Mouse (Mus musculus) forebrain, embryonic 11.5 days (tissue): Measurements from ENCODE around the gene Mrps18b. TPM values are rescaled to one million over a fixed set of nuclear protein-coding genes. Genes with fewer than 3 reads are reported as not detected.
"Not testable (repeated sequence)": the region's sequence is repeated elsewhere in the genome, so short reads cannot be mapped to it uniquely, and the experiment has no call there.

Experiments used
- ATAC-seq: fragments of 200-750 bp; cut with Nextera tagmentation; replicated peaks from 2 replicates; pipeline ENCODE4 v1.8.0; 2017; ENCODE audit warnings: moderate TSS enrichment; ENCODE audit not compliant: low FRiP score
- DNase-seq: peaks from one replicate; pipeline ENCODE4 v3.0.0-alpha.2; 2017; ENCODE audit warnings: low spot score
- H3K27ac ChIP-seq: fragments of 300-500 bp; sonication (generic); 2 replicates; pipeline ENCODE4 v1.5.1; 2014; ENCODE audit warnings: low read depth, low read length
- H3K27me3 ChIP-seq: fragments of 300-500 bp; sonication (generic); 2 replicates; pipeline ENCODE4 v1.6.1; 2014; ENCODE audit warnings: mild to moderate bottlenecking, low read length, mixed read lengths; ENCODE audit not compliant: control insufficient read depth, insufficient read depth
- H3K36me3 ChIP-seq: fragments of 300-500 bp; sonication (generic); 2 replicates; pipeline ENCODE4 v1.6.1; 2014; ENCODE audit warnings: mild to moderate bottlenecking, low read length, moderate library complexity, mixed read lengths; ENCODE audit not compliant: control insufficient read depth, insufficient read depth
- H3K4me1 ChIP-seq: fragments of 300-500 bp; sonication (generic); replicated peaks from 2 replicates; pipeline ENCODE4 v1.6.1; 2014; ENCODE audit warnings: low read length, mixed read lengths; ENCODE audit not compliant: control insufficient read depth, insufficient read depth
- H3K4me2 ChIP-seq: fragments of 300-500 bp; sonication (generic); 2 replicates; pipeline ENCODE4 v1.6.1; 2014; ENCODE audit warnings: low read depth, mild to moderate bottlenecking, low read length, moderate library complexity, mixed read lengths; ENCODE audit not compliant: severe bottlenecking
- H3K4me3 ChIP-seq: fragments of 300-500 bp; sonication (generic); 2 replicates; pipeline ENCODE4 v1.5.1; 2014; ENCODE audit warnings: low read depth, low read length
- H3K9ac ChIP-seq: fragments of 300-500 bp; sonication (generic); 2 replicates; pipeline ENCODE4 v1.6.1; 2014; ENCODE audit warnings: low read length
- H3K9me3 ChIP-seq: fragments of 300-500 bp; sonication (generic); 2 replicates; pipeline ENCODE4 v1.6.1; 2016; ENCODE audit warnings: low read length, mixed read lengths; ENCODE audit not compliant: control insufficient read depth
- WGBS: fragments of 180-500 bp; shearing (Covaris S2); extraction: QIAGEN DNeasy Blood & Tissue Kit; methylation state at CpG from one replicate; pipeline ENCODE4 v1.1.7; 2014; 5-methylcytosine and 5-hydroxymethylcytosine counted together
- polyA plus RNA-seq: library from polyadenylated mRNA; unstranded; fragments of >200 nt; fragmentation: Nextera tagmentation; extraction: Ambion mirVana; gene quantifications from 2 replicates; pipeline ENCODE4 v1.2.1, GENCODE M21; 2014

Mrps18b gene
- polyA plus RNA-seq, 1 experiment from 2014 or later, result 66.8 TPM

DNA sequence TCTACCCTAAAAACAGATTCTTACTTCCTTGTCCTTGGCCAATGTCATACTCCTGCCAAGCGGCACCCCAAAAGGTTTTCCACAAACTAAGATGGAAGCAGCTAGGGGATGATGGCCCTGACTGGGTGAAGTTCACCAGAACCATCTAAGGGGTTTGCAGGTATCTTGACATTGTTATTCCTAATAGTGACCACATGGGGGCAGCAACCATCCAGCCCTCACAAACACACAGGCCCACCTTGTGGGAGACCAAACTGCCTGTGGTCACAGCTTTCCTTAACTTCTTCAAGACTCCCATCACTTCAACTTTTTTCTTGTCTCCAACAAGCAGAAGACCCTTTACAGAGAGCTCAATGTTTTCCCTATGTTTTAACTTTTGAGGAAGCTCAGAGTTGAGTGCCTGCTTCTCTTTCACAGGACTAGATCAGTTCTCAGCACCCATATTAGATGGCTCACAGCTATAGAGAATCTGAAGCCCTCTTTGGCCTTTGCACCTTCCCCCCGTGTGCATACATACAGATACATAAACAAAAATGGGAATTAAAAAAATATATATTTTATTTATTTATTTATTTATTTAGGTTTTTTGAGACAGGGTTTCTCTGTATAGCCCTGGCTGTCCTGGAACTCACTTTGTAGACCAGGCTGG, 21.6 kb upstream of the Mrps18b start:
- WGBS, result 53% methylated on average over 2 of the region's 2 CpGs
- Histone ChIP-seq H3K4me3 (no peak overlapping the region), H3K4me1 (no peaks in the 10 kb centered on the region), H3K9ac (no peak overlapping the region), H3K36me3 (no peaks in the 10 kb centered on the region), H3K27me3 (no peaks in the 10 kb centered on the region), H3K4me2 (no peak overlapping the region), H3K9me3 (no peaks in the 10 kb centered on the region), H3K27ac (no peak overlapping the region)
- ATAC-seq (0 out of 2 replicates have a peak, but pooled peaks have one; percentile 36), DNase-seq (peak; percentile 77)

DNA sequence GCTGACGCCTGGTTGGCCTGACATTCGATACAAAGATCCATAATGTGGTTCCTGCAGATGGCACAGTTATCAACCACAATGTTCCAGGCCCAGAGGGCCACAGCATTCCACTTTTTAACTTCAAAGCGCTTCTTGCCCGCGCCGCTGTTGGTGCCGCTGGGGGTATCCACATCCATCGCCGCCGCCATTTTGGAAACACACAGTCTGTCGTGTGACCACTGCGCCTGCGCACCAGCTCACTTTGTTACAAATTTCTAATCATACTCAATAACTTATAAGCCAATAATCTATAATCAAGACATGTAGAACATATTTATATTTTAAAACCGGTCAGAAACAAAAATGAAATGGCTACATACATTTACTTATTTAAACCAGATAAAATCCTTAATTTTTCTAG, 19.6 kb upstream of the Mrps18b start:
- H3K9ac ChIP-seq, H3K4me3 ChIP-seq, ATAC-seq, H3K4me2 ChIP-seq, H3K27ac ChIP-seq, H3K9me3 ChIP-seq, H3K4me1 ChIP-seq, H3K27me3 ChIP-seq, DNase-seq, H3K36me3 ChIP-seq: not testable (repeated sequence)
- WGBS, result 92% methylated on average over 14 of the region's 14 CpGs

DNA sequence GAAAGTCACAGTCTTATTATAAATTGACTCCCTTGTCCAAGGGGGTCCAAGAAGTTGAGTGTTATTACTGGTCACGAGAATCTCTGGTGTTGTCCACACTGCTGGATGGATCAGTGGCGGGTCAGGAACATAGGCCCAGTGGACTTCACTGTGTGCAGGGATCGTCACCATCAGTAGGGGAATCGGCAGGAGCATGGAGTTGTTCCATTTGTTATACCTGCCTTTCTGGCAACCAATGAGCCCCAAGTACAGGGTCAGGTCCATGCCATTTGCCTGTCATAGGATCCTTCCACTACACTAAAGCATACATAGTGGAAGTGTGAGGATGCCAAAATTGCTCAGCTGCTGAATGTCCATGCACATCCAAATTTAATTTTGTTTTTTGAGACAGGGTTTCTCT, 16.4 kb upstream of the Mrps18b start:
- 89% methylated on average over 4 of the region's 4 CpGs for WGBS
- no peak for ATAC-seq
- H3K36me3 ChIP-seq, result peaks cover 23% of the 10 kb centered on the region; the same call in 1 of the 2 replicates

DNA sequence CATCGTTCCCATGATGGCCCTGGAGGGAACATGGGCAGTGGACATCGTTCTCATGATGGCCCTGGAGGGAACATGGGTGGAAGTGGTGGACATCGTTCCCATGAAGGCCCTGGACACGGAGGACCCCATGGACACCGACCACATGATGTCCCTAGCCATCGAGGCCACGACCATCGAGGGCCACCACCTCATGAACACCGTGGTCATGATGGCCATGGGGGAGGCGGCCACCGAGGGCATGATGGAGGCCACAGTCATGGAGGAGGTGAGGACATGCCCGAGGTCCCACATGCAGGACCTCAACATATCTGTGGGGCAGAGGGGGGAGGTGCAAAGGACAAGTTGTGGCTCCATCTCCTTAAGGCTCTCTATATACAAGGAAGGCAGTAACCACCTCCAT, 14.4 kb upstream of the Mrps18b start:
- WGBS, result 95% methylated on average over 12 of the region's 12 CpGs
- Histone ChIP-seq H3K9me3 (no peaks in the 10 kb centered on the region), H3K4me2 (no peak overlapping the region), H3K27me3 (no peaks in the 10 kb centered on the region), H3K36me3 (peaks cover 28% of the 10 kb centered on the region; the same call in 1 of the 2 replicates), H3K4me1 (no peaks in the 10 kb centered on the region), H3K4me3 (no peak overlapping the region), H3K9ac (no peak overlapping the region), H3K27ac (no peak overlapping the region)
- ATAC-seq (no peak), DNase-seq (peak; percentile 54)

More for the DNA sequence above, 16.4 kb upstream of the Mrps18b start:
- H3K4me1 ChIP-seq, result no peaks in the 10 kb centered on the region
- H3K4me3 ChIP-seq, result no peak overlapping the region
- H3K27ac ChIP-seq, result no peak overlapping the region
- H3K9me3 ChIP-seq, result no peaks in the 10 kb centered on the region
- peak; percentile 45 for DNase-seq
- H3K4me2 ChIP-seq, result no peak overlapping the region
- H3K27me3 ChIP-seq, result no peaks in the 10 kb centered on the region
- no peak overlapping the region for H3K9ac ChIP-seq

DNA sequence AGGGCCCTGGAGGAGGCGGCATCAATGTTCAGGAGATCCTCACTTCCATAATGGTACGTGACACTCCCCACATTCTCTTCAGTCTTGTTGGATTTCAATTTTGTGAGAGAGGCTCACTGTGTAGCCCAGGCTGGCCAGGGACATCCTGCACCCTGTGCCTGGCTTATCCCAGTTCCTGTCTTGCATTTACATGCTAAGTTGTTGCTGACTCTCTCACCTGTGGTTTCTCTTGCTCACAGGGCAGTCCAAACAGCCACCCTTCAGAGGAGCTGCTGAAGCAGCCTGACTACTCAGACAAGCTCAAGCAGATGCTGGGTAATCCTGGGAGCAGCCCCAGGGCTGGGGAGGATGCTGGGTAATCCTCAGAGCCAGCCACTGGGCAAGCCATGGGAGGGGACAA, 13.3 kb upstream of the Mrps18b start:
- ATAC-seq, result no peak
- Histone ChIP-seq H3K27ac (no peak overlapping the region), H3K9ac (no peak overlapping the region), H3K36me3 (peaks cover 31% of the 10 kb centered on the region; the same call in 1 of the 2 replicates), H3K4me1 (no peaks in the 10 kb centered on the region), H3K9me3 (no peaks in the 10 kb centered on the region), H3K4me2 (no peak overlapping the region), H3K27me3 (no peaks in the 10 kb centered on the region), H3K4me3 (no peak overlapping the region)
- DNase-seq, result no peak
- WGBS, result 92% methylated on average over 2 of the region's 2 CpGs

DNA sequence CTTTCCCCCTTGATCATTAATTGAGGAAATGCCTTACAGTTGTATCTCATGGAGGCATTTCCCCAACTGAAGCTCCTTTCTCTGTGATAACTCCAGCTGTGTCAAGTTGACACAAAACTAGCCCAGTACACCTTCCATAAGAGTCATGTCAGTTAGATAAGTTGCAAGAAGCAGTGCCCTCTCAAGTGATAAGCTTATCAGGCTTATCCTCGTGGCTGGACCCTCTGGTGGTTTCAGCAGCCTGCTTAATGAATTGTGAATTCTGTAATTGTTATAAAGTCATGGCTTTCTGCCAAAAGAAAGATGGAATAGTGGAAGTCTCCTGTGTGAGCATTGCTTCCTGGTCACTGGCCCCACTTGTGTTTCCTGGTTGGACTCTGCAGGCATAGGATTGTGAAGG, 11.3 kb upstream of the Mrps18b start:
- Histone ChIP-seq H3K4me2 (no peak overlapping the region), H3K27ac (no peak overlapping the region), H3K9ac (no peak overlapping the region), H3K4me3 (no peak overlapping the region), H3K9me3 (no peaks in the 10 kb centered on the region), H3K4me1 (no peaks in the 10 kb centered on the region), H3K27me3 (no peaks in the 10 kb centered on the region), H3K36me3 (peaks cover 39% of the 10 kb centered on the region; the same call in 1 of the 2 replicates)
- 81% methylated on average over 1 of the region's 1 CpGs for WGBS
- ATAC-seq (no peak), DNase-seq (peak; percentile 17)

DNA sequence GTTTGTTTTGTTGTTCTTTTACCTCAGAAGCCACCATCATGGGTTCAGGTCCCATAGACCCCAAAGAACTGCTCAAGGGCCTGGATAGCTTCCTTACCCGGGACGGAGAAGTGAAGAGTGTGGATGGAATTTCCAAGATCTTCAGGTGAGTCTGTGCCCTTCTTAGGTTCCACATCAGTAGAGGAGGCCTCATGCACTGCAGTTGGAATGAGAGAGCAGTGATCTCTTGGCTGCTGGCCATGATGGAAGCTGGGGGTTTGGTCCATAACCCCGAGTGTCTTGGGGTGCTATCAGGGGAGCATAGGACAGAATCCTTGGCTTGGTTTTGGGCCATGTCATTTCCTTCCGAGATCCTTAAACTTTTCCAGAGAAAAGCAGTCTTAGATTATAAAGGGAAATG, 7.1 kb upstream of the Mrps18b start:
- DNase-seq (no peak), ATAC-seq (no peak)
- no peaks in the 10 kb centered on the region for H3K27me3 ChIP-seq
- H3K4me2 ChIP-seq, result no peak overlapping the region
- 93% methylated on average over 4 of the region's 4 CpGs for WGBS
- peaks cover 9% of the 10 kb centered on the region for H3K4me1 ChIP-seq
- H3K9ac ChIP-seq, result no peak overlapping the region
- no peak overlapping the region for H3K4me3 ChIP-seq
- H3K36me3 ChIP-seq, result peaks cover 22% of the 10 kb centered on the region; the same call in 1 of the 2 replicates
- H3K27ac ChIP-seq, result no peak overlapping the region
- H3K9me3 ChIP-seq, result no peaks in the 10 kb centered on the region

DNA sequence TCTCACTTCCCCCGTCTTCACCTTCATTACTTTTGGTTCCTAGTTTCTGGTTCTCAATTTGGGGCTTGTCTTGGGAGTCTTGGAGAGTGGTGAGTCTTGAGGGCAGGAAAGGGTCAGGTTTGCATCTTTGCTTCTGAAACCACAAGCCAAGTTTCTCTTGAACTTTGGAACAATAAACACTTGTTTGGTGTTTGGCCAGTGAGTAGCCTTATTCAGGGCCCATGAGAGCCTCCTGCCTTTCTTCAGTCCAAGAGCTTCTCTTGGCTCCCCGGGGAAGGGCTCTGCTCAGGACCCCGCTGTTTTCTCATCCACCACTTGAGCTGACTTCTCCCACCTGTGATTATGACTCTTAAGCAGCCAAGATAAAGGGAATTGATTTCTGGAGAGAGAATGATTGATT, 6.4 kb upstream of the Mrps18b start:
- no peak for ATAC-seq
- Histone ChIP-seq H3K4me1 (peaks cover 9% of the 10 kb centered on the region), H3K36me3 (peaks cover 16% of the 10 kb centered on the region; the same call in 1 of the 2 replicates)

DNA sequence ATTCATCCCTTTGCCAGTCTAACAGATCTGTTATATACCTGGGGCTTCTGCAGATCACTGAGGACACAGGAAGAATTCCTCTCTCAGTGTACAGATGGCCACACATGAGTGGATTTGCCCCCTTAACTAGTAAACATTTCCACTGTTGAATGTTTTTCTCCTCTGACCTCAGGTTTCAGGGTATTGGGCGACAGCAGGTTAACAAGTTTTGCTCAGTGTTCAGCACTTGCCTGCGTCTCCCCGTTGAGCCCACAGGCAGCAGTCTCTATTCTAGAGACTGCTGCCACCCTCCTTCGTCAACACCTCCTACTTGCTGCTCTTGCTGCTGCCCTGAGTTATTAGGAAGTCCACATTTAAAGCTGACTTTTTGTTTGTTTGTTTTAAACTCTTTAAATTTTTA, 5.5 kb upstream of the Mrps18b start:
- no peak overlapping the region for H3K27ac ChIP-seq
- 91% methylated on average over 4 of the region's 4 CpGs for WGBS
- no peaks in the 10 kb centered on the region for H3K9me3 ChIP-seq
- ATAC-seq, result no peak
- H3K36me3 ChIP-seq, result peaks cover 16% of the 10 kb centered on the region; the same call in 1 of the 2 replicates
- no peak overlapping the region for H3K4me2 ChIP-seq
- H3K4me3 ChIP-seq, result no peak overlapping the region
- peaks cover 9% of the 10 kb centered on the region for H3K4me1 ChIP-seq
- DNase-seq, result no peak
- H3K9ac ChIP-seq, result no peak overlapping the region
- H3K27me3 ChIP-seq, result no peaks in the 10 kb centered on the region

More for the DNA sequence above, 6.4 kb upstream of the Mrps18b start:
- no peak for DNase-seq
- WGBS, result 92% methylated on average over 3 of the region's 3 CpGs
- Histone ChIP-seq H3K4me2 (no peak overlapping the region), H3K27ac (no peak overlapping the region), H3K9me3 (no peaks in the 10 kb centered on the region), H3K9ac (no peak overlapping the region), H3K27me3 (no peaks in the 10 kb centered on the region), H3K4me3 (no peak overlapping the region)
